Mouse (Mus musculus) MEL (cell line): ENCODE data around the gene Soat1. TPM values are rescaled to one million over a fixed set of nuclear protein-coding genes. Genes with fewer than 3 reads are reported as not detected.

ENCODE experiments used
- DNase-seq: peaks from one replicate; pipeline ENCODE4 v3.0.0; 2011; ENCODE audit warnings: low read depth, low spot score
- H3K27ac ChIP-seq: 2 replicates; pipeline ENCODE4 v1.5.1; 2012; ENCODE audit warnings: low read depth, mild to moderate bottlenecking, control low read depth, low read length, moderate library complexity; ENCODE audit not compliant: control insufficient read depth
- H3K27me3 ChIP-seq, 2 experiments: fragments of 150-350 bp in 1 of 2; sonication (generic) in 1 of 2; 2 replicates each; pipeline ENCODE4 v1.6.1; 2012; ENCODE audit warnings: low read length in 2 of 2, mild to moderate bottlenecking in 2 of 2, improper control_type of control experiment in 1 of 2, moderate library complexity in 1 of 2; ENCODE audit not compliant: insufficient read depth in 2 of 2, control insufficient read depth in 1 of 2
- H3K36me3 ChIP-seq, 2 experiments: 2 replicates each; pipeline ENCODE4 v1.6.1; 2012 to 2014; ENCODE audit warnings: low read length in 2 of 2, improper control_type of control experiment in 1 of 2, inconsistent platforms in 1 of 2, mild to moderate bottlenecking in 1 of 2; ENCODE audit not compliant: insufficient read depth in 2 of 2, control insufficient read depth in 1 of 2
- H3K4me1 ChIP-seq, 2 experiments: fragments of 150-350 bp in 1 of 2; sonication (generic) in 1 of 2; 2 replicates each; pipeline ENCODE4 v1.6.1; 2012; ENCODE audit warnings: low read length in 2 of 2, improper control_type of control experiment in 1 of 2, mild to moderate bottlenecking in 1 of 2; ENCODE audit not compliant: insufficient read depth in 2 of 2, control insufficient read depth in 1 of 2
- H3K4me3 ChIP-seq, 2 experiments: fragments of 150-350 bp in 1 of 2; sonication (generic) in 1 of 2; 2 replicates each; pipeline ENCODE4 v1.5.1; 2012; ENCODE audit warnings: low read depth in 2 of 2, low read length in 2 of 2, mild to moderate bottlenecking in 2 of 2, moderate library complexity in 2 of 2, control low read depth in 1 of 2, improper control_type of control experiment in 1 of 2; ENCODE audit not compliant: control insufficient read depth in 1 of 2, insufficient read depth in 1 of 2
- H3K79me2 ChIP-seq: 2 replicates; pipeline ENCODE4 v1.6.1; 2012; ENCODE audit warnings: mild to moderate bottlenecking, low read length, moderate library complexity; ENCODE audit not compliant: control insufficient read depth, poor library complexity, insufficient read depth
- H3K9ac ChIP-seq: 2 replicates; pipeline ENCODE4 v1.6.1; 2012; ENCODE audit warnings: low read depth, mild to moderate bottlenecking, control low read depth, low read length, moderate library complexity; ENCODE audit not compliant: control insufficient read depth, poor library complexity, severe bottlenecking
- H3K9me3 ChIP-seq: fragments of 150-350 bp; sonication (generic); replicated peaks from 2 replicates; pipeline ENCODE4 v1.6.1; 2012; ENCODE audit warnings: mild to moderate bottlenecking, low read length, improper control_type of control experiment, moderate library complexity; ENCODE audit not compliant: insufficient read depth
- BHLHE40 ChIP-seq: IDR thresholded peaks from 2 replicates; pipeline ENCODE4 v1.6.1; 2012; ENCODE audit warnings: low read depth, mild to moderate bottlenecking, inconsistent platforms, low read length, improper control_type of control experiment, borderline replicate concordance
- CHD1 ChIP-seq: IDR thresholded peaks from 2 replicates; pipeline ENCODE4 v1.6.1; 2012; ENCODE audit warnings: low read depth, mild to moderate bottlenecking, inconsistent platforms, low read length, improper control_type of control experiment
- ELF1 ChIP-seq: IDR thresholded peaks from 2 replicates; pipeline ENCODE4 v1.6.1; 2014; ENCODE audit warnings: low read depth, mild to moderate bottlenecking, inconsistent platforms, low read length, improper control_type of control experiment, moderate library complexity
- ETS1 ChIP-seq: IDR thresholded peaks from 2 replicates; pipeline ENCODE4 v1.6.1; 2012; ENCODE audit warnings: low read depth, mild to moderate bottlenecking, inconsistent platforms, low read length, improper control_type of control experiment, moderate library complexity
- KAT2A ChIP-seq: conservative IDR thresholded peaks from 2 replicates; pipeline ENCODE4 v1.6.1; 2012; ENCODE audit warnings: low read depth, low read length, improper control_type of control experiment, inconsistent platforms
- MAFK ChIP-seq: IDR thresholded peaks from 2 replicates; pipeline ENCODE4 v1.6.1; 2011; ENCODE audit warnings: low read depth, mild to moderate bottlenecking, low read length, improper control_type of control experiment, borderline replicate concordance
- MAZ ChIP-seq: IDR thresholded peaks from 2 replicates; pipeline ENCODE4 v1.6.1; 2012; ENCODE audit warnings: low read depth, mild to moderate bottlenecking, inconsistent platforms, low read length, improper control_type of control experiment
- NELFE ChIP-seq: IDR thresholded peaks from 2 replicates; pipeline ENCODE4 v1.6.1; 2011; ENCODE audit warnings: low read depth, low read length, improper control_type of control experiment
- NRF1 ChIP-seq: IDR thresholded peaks from 2 replicates; pipeline ENCODE4 v1.6.1; 2014; ENCODE audit warnings: low read depth, mild to moderate bottlenecking, inconsistent platforms, low read length, improper control_type of control experiment, moderate library complexity; ENCODE audit not compliant: poor library complexity, insufficient read depth, severe bottlenecking
- POLR2A ChIP-seq, 2 experiments: IDR thresholded peaks; 2 replicates each; pipeline ENCODE4 v1.6.1; 2011 to 2012; ENCODE audit warnings: low read length in 2 of 2, mild to moderate bottlenecking in 2 of 2, control low read depth in 1 of 2, improper control_type of control experiment in 1 of 2, low read depth in 1 of 2, moderate library complexity in 1 of 2; ENCODE audit not compliant: control insufficient read depth in 1 of 2, insufficient read depth in 1 of 2, poor library complexity in 1 of 2
- POLR2AphosphoS5 ChIP-seq: IDR thresholded peaks from 2 replicates; pipeline ENCODE4 v1.6.1; 2012; ENCODE audit warnings: low read depth, borderline replicate concordance, mild to moderate bottlenecking, inconsistent platforms, low read length, moderate library complexity, mixed read lengths
- RAD21 ChIP-seq: IDR thresholded peaks from 2 replicates; pipeline ENCODE4 v1.6.1; 2011; ENCODE audit warnings: mild to moderate bottlenecking, low read depth, low read length, improper control_type of control experiment
- SMC3 ChIP-seq: IDR thresholded peaks from 2 replicates; pipeline ENCODE4 v1.6.1; 2011; ENCODE audit warnings: low read depth, low read length, improper control_type of control experiment
- TAL1 ChIP-seq: IDR thresholded peaks from 2 replicates; pipeline ENCODE4 v1.6.1; 2012; ENCODE audit warnings: mild to moderate bottlenecking, inconsistent platforms, low read length, moderate library complexity, mixed read lengths
- UBTF ChIP-seq: IDR thresholded peaks from 2 replicates; pipeline ENCODE4 v1.6.1; 2012; ENCODE audit warnings: low read depth, mild to moderate bottlenecking, inconsistent platforms, low read length, improper control_type of control experiment, moderate library complexity, borderline replicate concordance; ENCODE audit not compliant: insufficient read depth
- USF2 ChIP-seq, 2 experiments: IDR thresholded peaks; 2 replicates each; pipeline ENCODE4 v1.6.1; 2011 to 2012; ENCODE audit warnings: improper control_type of control experiment in 2 of 2, low read length in 2 of 2, borderline replicate concordance in 1 of 2, inconsistent platforms in 1 of 2, low read depth in 1 of 2, mild to moderate bottlenecking in 1 of 2; ENCODE audit not compliant: insufficient read depth in 1 of 2
- ZC3H11A ChIP-seq: IDR thresholded peaks from 2 replicates; pipeline ENCODE4 v1.6.1; 2012; ENCODE audit warnings: low read depth, mild to moderate bottlenecking, inconsistent platforms, low read length, improper control_type of control experiment
- ZKSCAN1 ChIP-seq: IDR thresholded peaks from 2 replicates; pipeline ENCODE4 v1.6.1; 2012; ENCODE audit warnings: low read depth, mild to moderate bottlenecking, inconsistent platforms, low read length, improper control_type of control experiment, moderate library complexity
- ZNF384 ChIP-seq: IDR thresholded peaks from 2 replicates; pipeline ENCODE4 v1.6.1; 2012; ENCODE audit warnings: low read depth, mild to moderate bottlenecking, inconsistent platforms, low read length, improper control_type of control experiment
- polyA plus RNA-seq, 2 experiments: library from polyadenylated mRNA; stranded (reverse) in 1 of 2; unstranded in 1 of 2; fragments of >175 nt in 1 of 2; fragments of >200 nt in 1 of 2; gene quantifications; 2 replicates each; pipeline versions ENCODE4 v1.2.1 to v1.2.4; 2012; ENCODE audit warnings: low replicate concordance in 2 of 2, low read depth in 1 of 2; ENCODE audit not compliant: insufficient read length in 2 of 2, insufficient read depth in 1 of 2, missing spikeins in 1 of 2
- total RNA-seq: library from RNA; depleted of rRNA; stranded (reverse); fragments of 300-350 nt; gene quantifications from 2 replicates; pipeline ENCODE4 v1.2.3, GENCODE M21; 2012

Soat1 gene
- total and polyA plus RNA-seq, 3 experiments = 2.7 to 10.5 TPM; not detected in 1

DNA sequence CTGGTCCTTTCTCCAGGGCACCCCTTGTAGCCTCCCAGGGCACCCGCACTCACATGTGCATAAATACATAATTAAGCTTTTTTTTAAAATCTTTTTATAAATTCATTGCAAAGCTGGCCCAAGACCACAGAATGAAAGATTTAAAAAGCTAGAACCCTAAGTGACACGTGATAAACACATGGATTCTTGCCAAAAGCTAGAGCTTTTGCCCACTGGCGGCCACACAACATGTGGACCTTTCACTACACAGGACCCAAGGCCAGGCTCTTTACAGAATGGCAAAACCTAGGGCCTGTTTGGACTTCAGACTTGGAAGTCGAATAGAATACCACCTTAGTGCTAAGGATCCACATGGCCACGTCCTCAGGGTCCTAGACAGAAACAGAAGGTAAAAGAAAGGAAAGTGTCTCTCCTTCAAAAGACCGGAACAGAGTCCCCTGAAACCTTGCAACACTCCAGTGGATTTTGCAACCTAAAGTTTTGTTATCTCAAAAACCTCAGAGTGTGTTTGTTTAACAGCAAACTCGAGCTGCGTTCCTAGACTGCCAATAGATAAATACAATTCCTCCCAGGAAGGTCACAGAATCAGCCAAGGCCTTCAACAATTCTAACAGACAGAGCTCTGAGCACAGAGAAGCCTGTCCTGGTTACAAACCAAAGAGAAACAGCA is 15.6 kb downstream of the Soat1 start:
- Histone ChIP-seq H3K27ac (no peak overlapping the region), H3K9me3 (no peaks in the 10 kb centered on the region), H3K4me3 (no peak overlapping the region), H3K36me3 (peaks cover 0 to 10% of the 10 kb centered on the region in 2 experiments; a peak in 2 of 4 replicates), H3K79me2 (no peaks in the 10 kb centered on the region), H3K4me1 (peaks cover 0 to 8% of the 10 kb centered on the region in 2 experiments; a peak in 3 of 4 replicates), H3K9ac (no peak overlapping the region), H3K27me3 (no peaks in the 10 kb centered on the region)
- DNase-seq = no peak
- TF ChIP-seq NRF1 = no peak
- no peak for TF ChIP-seq SMC3
- no peak for TF ChIP-seq ETS1
- no peak for TF ChIP-seq BHLHE40
- TF ChIP-seq RAD21 = no peak
- TF ChIP-seq TAL1 = no peak
- no peak for TF ChIP-seq ZNF384
- TF ChIP-seq POLR2AphosphoS5 = no peak
- TF ChIP-seq USF2 (IDR thresholded peaks at IDR 0.05; ENCODE audit: borderline replicate concordance in 1 of 2, insufficient read depth in 1 of 2, low read depth in 1 of 2, low read length in 2 of 2) = no peak
- TF ChIP-seq MAZ = no peak
- no peak for TF ChIP-seq UBTF
- TF ChIP-seq ELF1 = no peak
- no peak for TF ChIP-seq MAFK
- no peak for TF ChIP-seq ZC3H11A
- TF ChIP-seq POLR2A (IDR thresholded peaks at IDR 0.05; ENCODE audit: control insufficient read depth in 1 of 2, insufficient read depth in 1 of 2, low read depth in 1 of 2, low read length in 2 of 2, poor library complexity in 1 of 2) = no peak
- no peak for TF ChIP-seq KAT2A
- no peak for TF ChIP-seq ZKSCAN1
- TF ChIP-seq CHD1 = no peak
- no peak for TF ChIP-seq NELFE
- TF ChIP-seq, all 39 proteins: peak for 0
